Mouse (Mus musculus): ENCODE results near the gene Fam171a2. TPM values are rescaled to one million over a fixed set of nuclear protein-coding genes. Genes with fewer than 3 reads are reported as not detected.

Fam171a2 gene
- polyA plus RNA-seq, 1 experiment from 2014 or later = 22.5 TPM

DNA sequence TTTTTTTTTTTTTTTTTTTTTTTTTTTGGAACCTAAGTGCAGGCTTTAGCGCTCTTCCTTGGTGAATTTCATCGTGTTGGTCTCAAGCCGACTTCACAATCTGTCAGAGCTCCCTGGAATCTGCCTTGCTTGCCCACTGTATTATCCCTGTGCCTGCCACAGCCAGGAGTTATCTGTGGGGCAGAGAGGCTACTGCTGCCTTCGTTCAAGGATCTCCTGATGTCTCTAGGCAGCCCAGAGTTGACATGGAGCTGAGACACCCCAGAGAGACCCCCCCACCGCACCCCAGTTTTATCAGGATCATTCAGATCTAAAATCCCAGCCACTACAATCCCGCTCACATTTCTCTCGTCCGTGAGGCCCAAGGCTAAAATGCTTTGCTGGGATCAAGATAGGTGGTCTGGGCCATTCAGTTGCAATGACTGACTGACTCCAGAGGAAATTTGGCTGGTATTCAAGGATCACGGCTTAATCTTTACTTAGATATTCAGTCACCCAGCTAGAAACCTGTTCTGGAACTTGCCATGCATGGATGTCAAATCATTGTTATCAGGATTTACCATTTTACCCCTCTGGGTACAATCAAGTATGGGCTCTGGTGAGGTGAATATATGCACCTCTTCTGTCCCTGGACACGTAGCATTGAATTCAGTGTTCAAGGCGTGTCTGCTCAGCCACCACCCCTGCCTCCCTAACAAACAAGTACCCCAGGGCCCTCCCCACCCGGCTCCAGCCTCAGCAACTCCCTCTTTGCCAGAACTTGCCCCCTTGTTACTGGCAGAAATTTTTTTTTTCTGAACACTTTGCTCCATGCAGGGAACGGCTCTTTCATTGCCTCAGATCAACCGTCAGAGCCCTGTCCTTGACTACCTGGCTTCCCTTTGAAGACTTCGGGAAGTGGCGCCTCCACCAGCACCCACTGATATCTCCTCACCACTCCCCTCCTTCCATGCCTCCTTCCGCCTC, 1.8 kb upstream of the Fam171a2 start:
- 43% methylated on average over 17 of the region's 17 CpGs for WGBS
- no peak overlapping the region for H3K4me2 ChIP-seq (replicated peaks)

GRCm38 (mm10) chr11:102448327-102448726, 845 bp upstream of the Fam171a2 start:
- no peak overlapping the region for H3K4me3 ChIP-seq
- peak overlapping the region; percentile 36 for H3K27ac ChIP-seq (replicated peaks)
- H3K4me2 ChIP-seq (replicated peaks) = peak overlapping the region; percentile 79; the same call in 1 of the 2 replicates

More for the DNA sequence above, 1.8 kb upstream of the Fam171a2 start:
- Histone ChIP-seq H3K36me3 (no peaks in the 10 kb centered on the region), H3K27me3 (0 out of 2 replicates have a peak, but pooled peaks cover 7% of the 10 kb centered on the region), H3K4me3 (no peak overlapping the region), H3K27ac (replicated peaks) (no peak overlapping the region), H3K9ac (replicated peaks) (no peak overlapping the region), H3K4me1 (peaks cover 37% of the 10 kb centered on the region), H3K9me3 (no peaks in the 10 kb centered on the region)
- ATAC-seq (replicated peaks) = no peak

DNA sequence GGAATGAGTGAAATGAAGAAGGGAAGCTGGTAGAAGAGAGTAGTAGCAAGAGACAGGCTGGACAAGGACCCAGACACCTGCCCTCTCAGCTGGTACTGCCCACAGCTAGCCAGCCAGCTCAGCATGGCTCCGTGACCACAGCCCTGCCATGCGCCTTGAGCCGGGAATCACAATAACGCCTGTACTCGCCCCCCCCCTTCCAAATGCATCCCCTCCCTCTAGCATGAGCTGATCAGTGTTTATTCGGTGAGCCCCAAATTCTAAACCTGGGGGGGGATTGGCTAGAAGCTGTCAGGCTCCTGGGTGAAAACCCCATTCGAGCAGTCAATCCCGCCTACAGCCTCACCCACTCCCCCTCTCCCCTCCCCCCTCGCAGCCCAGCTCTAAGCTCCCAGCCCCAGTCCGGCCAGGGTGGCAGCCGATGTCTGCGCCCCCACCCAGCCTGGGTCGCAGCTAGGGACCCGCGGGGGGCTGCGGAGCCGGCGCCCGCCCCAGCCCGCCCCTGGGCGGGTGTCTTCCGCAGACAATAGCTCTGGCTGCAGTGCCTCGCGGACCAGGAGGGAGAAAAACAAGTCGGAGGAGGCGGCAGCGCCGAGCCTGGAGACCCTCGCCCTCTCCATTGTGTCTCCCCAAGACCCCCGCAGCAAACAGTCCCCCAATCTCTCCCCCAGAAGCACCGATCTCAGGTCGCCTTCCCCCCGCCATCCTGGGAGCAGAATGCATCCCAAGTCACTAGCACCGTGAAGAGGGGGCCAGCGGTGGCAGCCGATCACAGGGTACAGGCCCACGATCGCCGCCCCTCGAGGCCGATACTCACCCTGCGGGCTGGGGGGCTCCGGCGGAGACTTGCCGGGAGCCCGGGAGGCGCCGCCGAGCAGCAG, 661 bp downstream of the Fam171a2 start:
- peaks cover 45% of the 10 kb centered on the region for H3K4me1 ChIP-seq
- under 1% methylated on average over 48 of the region's 49 CpGs for WGBS
- H3K4me3 ChIP-seq = peak overlapping the region; percentile 96
- no peaks in the 10 kb centered on the region for H3K27me3 ChIP-seq
- H3K4me2 ChIP-seq (replicated peaks) = peak overlapping the region; percentile 79
- H3K36me3 ChIP-seq = peaks cover 20% of the 10 kb centered on the region
- peak; percentile 60 for ATAC-seq (replicated peaks)
- H3K9me3 ChIP-seq = no peaks in the 10 kb centered on the region
- H3K9ac ChIP-seq (replicated peaks) = peak overlapping the region; percentile 99
- H3K27ac ChIP-seq (replicated peaks) = peak overlapping the region; percentile 98

More at GRCm38 (mm10) chr11:102448327-102448726, 845 bp upstream of the Fam171a2 start:
- 16% methylated on average over 8 of the region's 8 CpGs for WGBS
- Histone ChIP-seq H3K9ac (replicated peaks) (no peak overlapping the region), H3K9me3 (no peaks in the 10 kb centered on the region), H3K27me3 (0 out of 2 replicates have a peak, but pooled peaks cover 6% of the 10 kb centered on the region), H3K36me3 (peaks cover 6% of the 10 kb centered on the region), H3K4me1 (peaks cover 45% of the 10 kb centered on the region)
- no peak for ATAC-seq (replicated peaks)

DNA sequence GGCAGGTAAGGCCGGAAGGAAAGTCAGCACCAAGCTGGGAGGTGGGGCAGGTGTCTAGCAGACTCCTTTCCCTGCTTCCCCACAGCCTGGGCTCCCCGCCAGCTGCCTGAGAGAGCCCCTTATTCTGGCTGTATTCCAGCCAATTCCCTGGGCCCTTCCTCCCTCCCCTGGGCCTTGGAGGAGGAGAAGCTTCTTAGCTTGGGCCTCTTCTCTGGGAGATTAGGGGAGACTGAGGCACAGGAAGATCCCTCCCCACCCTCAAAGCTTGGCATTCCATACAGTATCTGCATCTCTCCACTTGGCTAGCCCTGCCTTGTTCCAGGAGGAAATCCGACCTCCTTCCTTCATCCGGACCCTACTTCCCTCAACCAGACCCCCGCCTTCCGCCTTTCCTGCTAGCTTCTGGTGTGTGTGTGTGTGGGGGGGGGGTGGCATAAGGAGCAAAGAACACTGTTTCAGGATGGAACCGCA, 1.6 kb downstream of the Fam171a2 start:
- Histone ChIP-seq H3K36me3 (peaks cover 28% of the 10 kb centered on the region), H3K4me3 (peak overlapping the region; percentile 96), H3K4me1 (peaks cover 45% of the 10 kb centered on the region), H3K9me3 (no peaks in the 10 kb centered on the region), H3K27me3 (no peaks in the 10 kb centered on the region), H3K9ac (replicated peaks) (peak overlapping the region; percentile 99), H3K27ac (replicated peaks) (peak overlapping the region; percentile 98), H3K4me2 (replicated peaks) (peak overlapping the region; percentile 79)
- 6% methylated on average over 7 of the region's 7 CpGs for WGBS
- ATAC-seq (replicated peaks) = peak; percentile 27

GRCm38 (mm10) chr11:102445264-102445890, 2.1 kb downstream of the Fam171a2 start:
- peaks cover 45% of the 10 kb centered on the region for H3K4me1 ChIP-seq
- H3K27me3 ChIP-seq = no peaks in the 10 kb centered on the region
- peak overlapping the region; percentile 99 for H3K9ac ChIP-seq (replicated peaks)
- H3K4me2 ChIP-seq (replicated peaks) = peak overlapping the region; percentile 79
- peaks cover 33% of the 10 kb centered on the region for H3K36me3 ChIP-seq
- peak overlapping the region; percentile 98 for H3K27ac ChIP-seq (replicated peaks)
- WGBS = 9% methylated on average over 10 of the region's 10 CpGs
- no peak; the same call in 1 of the 2 replicates for ATAC-seq (replicated peaks)
- peak overlapping the region; percentile 96 for H3K4me3 ChIP-seq
- no peaks in the 10 kb centered on the region for H3K9me3 ChIP-seq

GRCm38 (mm10) chr11:102444781-102445180, 2.7 kb downstream of the Fam171a2 start:
- Histone ChIP-seq H3K27me3 (no peaks in the 10 kb centered on the region), H3K4me1 (peaks cover 45% of the 10 kb centered on the region), H3K9me3 (no peaks in the 10 kb centered on the region), H3K27ac (replicated peaks) (peak overlapping the region; percentile 98), H3K36me3 (peaks cover 39% of the 10 kb centered on the region), H3K9ac (replicated peaks) (peak overlapping the region; percentile 9), H3K4me2 (replicated peaks) (peak overlapping the region; percentile 79), H3K4me3 (peak overlapping the region; percentile 96)
- WGBS = 7% methylated on average over 6 of the region's 6 CpGs
- ATAC-seq (replicated peaks) = no peak

- Histone ChIP-seq H3K27ac (replicated peaks) (peak overlapping the region; percentile 98; the same call in 1 of the 2 replicates), H3K4me1 (peaks cover 46% of the 10 kb centered on the region), H3K4me2 (replicated peaks) (no peak overlapping the region), H3K4me3 (peak overlapping the region; percentile 96; the same call in 1 of the 2 replicates), H3K36me3 (peaks cover 43% of the 10 kb centered on the region), H3K9me3 (no peaks in the 10 kb centered on the region), H3K27me3 (no peaks in the 10 kb centered on the region), H3K9ac (replicated peaks) (no peak overlapping the region)
- 72% methylated on average over 3 of the region's 3 CpGs for WGBS
- no peak for ATAC-seq (replicated peaks)
Observed at GRCm38 (mm10) chr11:102444321-102444720, 3.2 kb downstream of the Fam171a2 start.

GRCm38 (mm10) chr11:102443740-102444139, 3.7 kb downstream of the Fam171a2 start:
- 70% methylated on average over 12 of the region's 12 CpGs for WGBS
- Histone ChIP-seq H3K9me3 (no peaks in the 10 kb centered on the region), H3K4me3 (no peak overlapping the region), H3K4me2 (replicated peaks) (no peak overlapping the region), H3K9ac (replicated peaks) (no peak overlapping the region), H3K36me3 (peaks cover 49% of the 10 kb centered on the region), H3K27me3 (no peaks in the 10 kb centered on the region), H3K27ac (replicated peaks) (no peak overlapping the region), H3K4me1 (peaks cover 49% of the 10 kb centered on the region)
- ATAC-seq (replicated peaks) = no peak

DNA sequence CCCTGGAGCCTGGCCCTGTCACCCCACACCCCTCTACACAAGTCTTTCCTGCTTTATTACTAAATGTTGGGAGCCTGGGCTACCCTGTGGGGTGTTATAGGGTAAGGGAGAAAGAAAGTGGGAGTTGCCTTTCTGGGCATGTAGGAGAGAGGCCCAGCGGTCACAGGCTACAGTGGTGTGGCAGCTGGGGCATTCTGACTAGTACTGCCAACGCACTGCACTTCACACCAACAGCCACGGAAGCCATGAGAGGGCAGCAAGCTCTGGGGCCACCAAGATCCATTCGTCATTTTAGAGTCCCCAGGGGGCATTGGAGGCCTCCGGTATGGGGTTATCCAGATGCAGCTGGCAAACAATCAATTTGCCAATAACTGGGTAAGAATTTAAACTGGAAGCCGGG, 5.4 kb downstream of the Fam171a2 start:
- no peak for ATAC-seq (replicated peaks)
- peaks cover 54% of the 10 kb centered on the region for H3K4me1 ChIP-seq

GRCm38 (mm10) chr11:102441434-102441833, 6.0 kb downstream of the Fam171a2 start:
- H3K36me3 ChIP-seq = peaks cover 60% of the 10 kb centered on the region
- peaks cover 56% of the 10 kb centered on the region for H3K4me1 ChIP-seq
- H3K9ac ChIP-seq (replicated peaks) = no peak overlapping the region
- 80% methylated on average over 3 of the region's 3 CpGs for WGBS
- no peak overlapping the region for H3K27ac ChIP-seq (replicated peaks)
- H3K4me3 ChIP-seq = no peak overlapping the region
- no peaks in the 10 kb centered on the region for H3K27me3 ChIP-seq
- H3K4me2 ChIP-seq (replicated peaks) = no peak overlapping the region
- ATAC-seq (replicated peaks) = no peak
- no peaks in the 10 kb centered on the region for H3K9me3 ChIP-seq

More for the DNA sequence above, 5.4 kb downstream of the Fam171a2 start:
- Histone ChIP-seq H3K27me3 (no peaks in the 10 kb centered on the region), H3K4me3 (no peak overlapping the region), H3K9ac (replicated peaks) (no peak overlapping the region), H3K36me3 (peaks cover 55% of the 10 kb centered on the region), H3K27ac (replicated peaks) (no peak overlapping the region), H3K9me3 (no peaks in the 10 kb centered on the region), H3K4me2 (replicated peaks) (no peak overlapping the region)
- 94% methylated on average over 6 of the region's 6 CpGs for WGBS

GRCm38 (mm10) chr11:102440255-102440654, 7.2 kb downstream of the Fam171a2 start:
- H3K4me1 ChIP-seq = peaks cover 47% of the 10 kb centered on the region
- no peak overlapping the region for H3K9ac ChIP-seq (replicated peaks)
- 91% methylated on average over 8 of the region's 8 CpGs for WGBS
- no peak overlapping the region for H3K4me2 ChIP-seq (replicated peaks)
- peaks cover 71% of the 10 kb centered on the region for H3K36me3 ChIP-seq
- no peak overlapping the region for H3K27ac ChIP-seq (replicated peaks)
- no peak overlapping the region for H3K4me3 ChIP-seq
- H3K9me3 ChIP-seq = no peaks in the 10 kb centered on the region
- no peaks in the 10 kb centered on the region for H3K27me3 ChIP-seq
- ATAC-seq (replicated peaks) = no peak
